Mouse (Mus musculus): ENCODE measurements around the gene Abca2.

- TF ChIP-seq CTCF (IDR thresholded peaks at IDR 0.05; ENCODE audit: low read depth) (no peak), EP300 (IDR thresholded peaks at IDR 0.05; ENCODE audit: low read depth) (no peak)
Measured at GRCm38 (mm10) chr2:25395721-25396596, 32.5 kb upstream of the Abca2 start, which contains the start of gene Entpd2.
